Mouse (Mus musculus): Measurements from ENCODE around the gene 9130213A22Rik. TPM values are rescaled to one million over a fixed set of nuclear protein-coding genes. Genes with fewer than 3 reads are reported as not detected.
A peak's percentile ranks its signal among the peaks of the same experiment; 100 is the strongest.

The 9130213A22Rik gene
- polyA plus RNA-seq, 1 experiment from 2014 or later: not detected

- peak overlapping the region; percentile 66 for H3K9ac ChIP-seq (ENCODE audit: low read depth, low read length)
Observed at GRCm38 (mm10) chr11:69125919-69126705, 3.7 kb upstream of the 9130213A22Rik start.

GRCm38 (mm10) chr11:69125852-69125918, 3.3 kb upstream of the 9130213A22Rik start, which contains the start of gene Aloxe3:
TSS of gene Aloxe3 (plus strand) at chr11:69125896.
- Histone ChIP-seq H3K4me1 (ENCODE audit: control insufficient read depth, low read depth, low read length) (peaks cover 38% of the 10 kb centered on the region), H3K36me3 (ENCODE audit: control insufficient read depth, insufficient read depth) (no peaks in the 10 kb centered on the region), H3K9ac (ENCODE audit: low read depth, low read length) (peak within 1 kb of the TSS; percentile 66), H3K9me3 (replicated peaks; ENCODE audit: control insufficient read depth, low read length) (no peaks in the 10 kb centered on the region), H3K27me3 (ENCODE audit: control insufficient read depth, insufficient read depth, low read depth, low read length) (peaks cover 24% of the 10 kb centered on the region), H3K4me3 (ENCODE audit: low read depth, low read length) (peak within 1 kb of the TSS; percentile 74), H3K27ac (ENCODE audit: low read length) (peak within 1 kb of the TSS; percentile 65), H3K4me2 (ENCODE audit: low read depth, low read length) (peak within 1 kb of the TSS; percentile 90)
- ATAC-seq (ENCODE audit: low read depth): no peak
- 3% methylated on average over 3 of the region's 3 CpGs for WGBS (ENCODE audit: insufficient replicate concordance)

More at GRCm38 (mm10) chr11:69125919-69126705, 3.7 kb upstream of the 9130213A22Rik start:
- peak overlapping the region; percentile 74 for H3K4me3 ChIP-seq (ENCODE audit: low read depth, low read length)
- H3K36me3 ChIP-seq (ENCODE audit: control insufficient read depth, insufficient read depth): no peaks in the 10 kb centered on the region
- H3K27ac ChIP-seq (ENCODE audit: low read length): no peak overlapping the region
- H3K9me3 ChIP-seq (replicated peaks; ENCODE audit: control insufficient read depth, low read length): no peaks in the 10 kb centered on the region
- no peak for ATAC-seq (ENCODE audit: low read depth)
- peaks cover 34% of the 10 kb centered on the region for H3K4me1 ChIP-seq (ENCODE audit: control insufficient read depth, low read depth, low read length)
- WGBS (ENCODE audit: insufficient replicate concordance): 14% methylated on average over 19 of the region's 20 CpGs
- H3K27me3 ChIP-seq (ENCODE audit: control insufficient read depth, insufficient read depth, low read depth, low read length): peaks cover 20% of the 10 kb centered on the region
- peak overlapping the region; percentile 90 for H3K4me2 ChIP-seq (ENCODE audit: low read depth, low read length)

GRCm38 (mm10) chr11:69125041-69125851, 2.9 kb upstream of the 9130213A22Rik start:
- 0% methylated on average over 24 of the region's 24 CpGs for WGBS (ENCODE audit: insufficient replicate concordance)
- Histone ChIP-seq H3K36me3 (ENCODE audit: control insufficient read depth, insufficient read depth) (no peaks in the 10 kb centered on the region), H3K27ac (ENCODE audit: low read length) (peak overlapping the region; percentile 65), H3K27me3 (ENCODE audit: control insufficient read depth, insufficient read depth, low read depth, low read length) (peaks cover 29% of the 10 kb centered on the region), H3K4me3 (ENCODE audit: low read depth, low read length) (peak overlapping the region; percentile 74), H3K9ac (ENCODE audit: low read depth, low read length) (peak overlapping the region; percentile 66), H3K4me1 (ENCODE audit: control insufficient read depth, low read depth, low read length) (peaks cover 42% of the 10 kb centered on the region), H3K4me2 (ENCODE audit: low read depth, low read length) (peak overlapping the region; percentile 90), H3K9me3 (replicated peaks; ENCODE audit: control insufficient read depth, low read length) (no peaks in the 10 kb centered on the region)
- peak; percentile 43 for ATAC-seq (ENCODE audit: low read depth)

- no peak overlapping the region for H3K9ac ChIP-seq (ENCODE audit: low read depth, low read length)
- no peaks in the 10 kb centered on the region for H3K36me3 ChIP-seq (ENCODE audit: control insufficient read depth, insufficient read depth)
- ATAC-seq (ENCODE audit: low read depth): peak; percentile 47
- under 1% methylated on average over 3 of the region's 3 CpGs for WGBS (ENCODE audit: insufficient replicate concordance)
- peak overlapping the region; percentile 95 for H3K4me2 ChIP-seq (ENCODE audit: low read depth, low read length)
- peaks cover 37% of the 10 kb centered on the region for H3K27me3 ChIP-seq (ENCODE audit: control insufficient read depth, insufficient read depth, low read depth, low read length)
- no peaks in the 10 kb centered on the region for H3K9me3 ChIP-seq (replicated peaks; ENCODE audit: control insufficient read depth, low read length)
- no peak overlapping the region for H3K4me3 ChIP-seq (ENCODE audit: low read depth, low read length)
- peaks cover 50% of the 10 kb centered on the region for H3K4me1 ChIP-seq (ENCODE audit: control insufficient read depth, low read depth, low read length)
- H3K27ac ChIP-seq (ENCODE audit: low read length): no peak overlapping the region; the same call in 1 of the 2 replicates
Observed at GRCm38 (mm10) chr11:69124498-69124847, 2.1 kb upstream of the 9130213A22Rik start.

- WGBS (ENCODE audit: insufficient replicate concordance): under 1% methylated on average over 31 of the region's 31 CpGs
- H3K4me2 ChIP-seq (ENCODE audit: low read depth, low read length): peak overlapping the region; percentile 95
- peak overlapping the region; percentile 64 for H3K9ac ChIP-seq (ENCODE audit: low read depth, low read length)
- H3K4me1 ChIP-seq (ENCODE audit: control insufficient read depth, low read depth, low read length): peaks cover 56% of the 10 kb centered on the region
- no peaks in the 10 kb centered on the region for H3K36me3 ChIP-seq (ENCODE audit: control insufficient read depth, insufficient read depth)
- H3K9me3 ChIP-seq (replicated peaks; ENCODE audit: control insufficient read depth, low read length): no peaks in the 10 kb centered on the region
- peak overlapping the region; percentile 74 for H3K4me3 ChIP-seq (ENCODE audit: low read depth, low read length)
- peak overlapping the region; percentile 83 for H3K27ac ChIP-seq (ENCODE audit: low read length)
- H3K27me3 ChIP-seq (ENCODE audit: control insufficient read depth, insufficient read depth, low read depth, low read length): peaks cover 42% of the 10 kb centered on the region
- peak; percentile 70 for ATAC-seq (ENCODE audit: low read depth)
Observed at GRCm38 (mm10) chr11:69123693-69124497, 1.5 kb upstream of the 9130213A22Rik start.

- peaks cover 60% of the 10 kb centered on the region for H3K4me1 ChIP-seq (ENCODE audit: control insufficient read depth, low read depth, low read length)
- whole genome bisulfite sequencing (ENCODE audit: insufficient replicate concordance): under 1% methylated on average over 29 of the region's 29 CpGs
Observed at GRCm38 (mm10) chr11:69123056-69123692, 785 bp upstream of the 9130213A22Rik start.

GRCm38 (mm10) chr11:69121741-69122335, 551 bp downstream of the 9130213A22Rik start:
- WGBS (ENCODE audit: insufficient replicate concordance): 1% methylated on average over 32 of the region's 32 CpGs
- no peaks in the 10 kb centered on the region for H3K36me3 ChIP-seq (ENCODE audit: control insufficient read depth, insufficient read depth)
- peak overlapping the region; percentile 95 for H3K4me2 ChIP-seq (ENCODE audit: low read depth, low read length)
- H3K27me3 ChIP-seq (ENCODE audit: control insufficient read depth, insufficient read depth, low read depth, low read length): peaks cover 43% of the 10 kb centered on the region
- peaks cover 69% of the 10 kb centered on the region for H3K4me1 ChIP-seq (ENCODE audit: control insufficient read depth, low read depth, low read length)
- H3K27ac ChIP-seq (ENCODE audit: low read length): peak overlapping the region; percentile 79; the same call in 1 of the 2 replicates
- no peaks in the 10 kb centered on the region for H3K9me3 ChIP-seq (replicated peaks; ENCODE audit: control insufficient read depth, low read length)
- ATAC-seq (ENCODE audit: low read depth): no peak
- H3K9ac ChIP-seq (ENCODE audit: low read depth, low read length): peak overlapping the region; percentile 66
- peak overlapping the region; percentile 74 for H3K4me3 ChIP-seq (ENCODE audit: low read depth, low read length)

More at GRCm38 (mm10) chr11:69123056-69123692, 785 bp upstream of the 9130213A22Rik start:
- Histone ChIP-seq H3K27me3 (ENCODE audit: control insufficient read depth, insufficient read depth, low read depth, low read length) (peaks cover 43% of the 10 kb centered on the region), H3K4me3 (ENCODE audit: low read depth, low read length) (peak overlapping the region; percentile 74), H3K4me2 (ENCODE audit: low read depth, low read length) (peak overlapping the region; percentile 95), H3K9me3 (replicated peaks; ENCODE audit: control insufficient read depth, low read length) (no peaks in the 10 kb centered on the region), H3K27ac (ENCODE audit: low read length) (peak overlapping the region; percentile 83), H3K36me3 (ENCODE audit: control insufficient read depth, insufficient read depth) (no peaks in the 10 kb centered on the region), H3K9ac (ENCODE audit: low read depth, low read length) (peak overlapping the region; percentile 66)
- ATAC-seq (ENCODE audit: low read depth): peak; percentile 24

GRCm38 (mm10) chr11:69121001-69121740, 1.2 kb downstream of the 9130213A22Rik start:
- ATAC-seq (ENCODE audit: low read depth): no peak
- Histone ChIP-seq H3K27ac (ENCODE audit: low read length) (no peak overlapping the region), H3K27me3 (ENCODE audit: control insufficient read depth, insufficient read depth, low read depth, low read length) (peaks cover 43% of the 10 kb centered on the region), H3K4me2 (ENCODE audit: low read depth, low read length) (peak overlapping the region; percentile 95), H3K36me3 (ENCODE audit: control insufficient read depth, insufficient read depth) (no peaks in the 10 kb centered on the region), H3K4me3 (ENCODE audit: low read depth, low read length) (peak overlapping the region; percentile 74), H3K4me1 (ENCODE audit: control insufficient read depth, low read depth, low read length) (peaks cover 65% of the 10 kb centered on the region), H3K9ac (ENCODE audit: low read depth, low read length) (peak overlapping the region; percentile 66), H3K9me3 (replicated peaks; ENCODE audit: control insufficient read depth, low read length) (no peaks in the 10 kb centered on the region)
- WGBS (ENCODE audit: insufficient replicate concordance): under 1% methylated on average over 28 of the region's 33 CpGs
